Mouse (Mus musculus) C2C12 (cell line): ENCODE measurements at regions not wholly inside any gene's neighbourhood (a gene's known extent, or its start where the extent isn't known, plus 50 kb on each side); places are given as distances from the start of the nearest gene placed in this dataset.

Experiments used
- H3K27me3 ChIP-seq: one replicate; pipeline ENCODE4 v1.6.1; 2011; ENCODE audit not compliant: control insufficient read depth, insufficient read depth, insufficient read length
- H3K36me3 ChIP-seq: one replicate; pipeline ENCODE4 v1.6.1; 2011; ENCODE audit not compliant: control insufficient read depth, insufficient read depth
- H3K4me3 ChIP-seq: one replicate; pipeline ENCODE4 v1.5.1; 2011; ENCODE audit warnings: mild to moderate bottlenecking, control low read depth; ENCODE audit not compliant: poor library complexity, insufficient read depth, severe bottlenecking
- H3K79me2 ChIP-seq: one replicate; pipeline ENCODE4 v1.6.1; 2011; ENCODE audit not compliant: control insufficient read depth, insufficient read depth
- H3K79me3 ChIP-seq: one replicate; pipeline ENCODE4 v1.6.1; 2011; ENCODE audit warnings: low read depth, control low read depth
- H3ac ChIP-seq: one replicate; pipeline ENCODE3; 2011; ENCODE audit warnings: low read depth; ENCODE audit not compliant: control insufficient read depth, insufficient read length
- CEBPB ChIP-seq: IDR thresholded peaks from one replicate; pipeline ENCODE4 v1.6.1; 2011; ENCODE audit warnings: low read depth, mild to moderate bottlenecking, control low read depth, moderate library complexity
- CTCF ChIP-seq: IDR thresholded peaks from one replicate; pipeline ENCODE4 v1.5.1; 2011; ENCODE audit not compliant: control insufficient read depth, insufficient read depth, insufficient read length
- FOSL1 ChIP-seq: IDR thresholded peaks from one replicate; pipeline ENCODE4 v1.8.0; 2011; ENCODE audit warnings: mild to moderate bottlenecking, low read length; ENCODE audit not compliant: poor library complexity, insufficient read depth, severe bottlenecking
- MAX ChIP-seq: IDR thresholded peaks from one replicate; pipeline ENCODE4 v1.6.1; 2011; ENCODE audit warnings: mild to moderate bottlenecking, control low read depth
- MYOD1 ChIP-seq: IDR thresholded peaks from one replicate; pipeline ENCODE4 v1.6.1; 2011; ENCODE audit warnings: low read depth; ENCODE audit not compliant: control insufficient read depth, insufficient read length
- MYOG ChIP-seq: IDR thresholded peaks from one replicate; pipeline ENCODE4 v1.6.1; 2011; ENCODE audit not compliant: control insufficient read depth, insufficient read length; ENCODE audit errors: extremely low read depth
- USF1 ChIP-seq: IDR thresholded peaks from one replicate; pipeline ENCODE4 v1.6.1; 2011; ENCODE audit warnings: low read depth, mild to moderate bottlenecking, control low read depth, moderate library complexity

DNA sequence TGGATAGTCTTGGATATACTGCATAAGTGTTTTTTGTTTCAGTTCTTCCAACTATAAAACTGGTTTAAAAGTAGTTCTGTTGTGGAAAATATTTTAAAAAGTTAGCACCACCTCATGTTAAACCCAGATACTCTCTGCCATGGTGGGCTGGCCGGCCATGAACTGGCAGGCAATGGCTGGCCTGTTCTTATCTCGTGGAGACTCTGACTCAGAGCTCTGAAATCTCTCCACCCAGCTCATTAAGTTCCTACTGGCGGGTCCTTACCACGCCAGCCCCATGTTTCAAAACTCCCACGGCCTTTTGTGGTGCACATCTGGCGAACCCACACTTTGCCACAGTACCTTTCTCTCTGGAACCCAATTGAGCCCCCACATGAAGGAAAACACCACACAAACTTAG lies 183.8 kb upstream of the Slc30a5 start:
- Histone ChIP-seq H3K79me2 (no peaks in the 10 kb centered on the region), H3K4me3 (no peak overlapping the region)
- TF ChIP-seq CTCF (no peak), USF1 (no peak), MYOD1 (no peak), FOSL1 (no peak), MYOG (no peak), MAX (no peak), CEBPB (no peak)

DNA sequence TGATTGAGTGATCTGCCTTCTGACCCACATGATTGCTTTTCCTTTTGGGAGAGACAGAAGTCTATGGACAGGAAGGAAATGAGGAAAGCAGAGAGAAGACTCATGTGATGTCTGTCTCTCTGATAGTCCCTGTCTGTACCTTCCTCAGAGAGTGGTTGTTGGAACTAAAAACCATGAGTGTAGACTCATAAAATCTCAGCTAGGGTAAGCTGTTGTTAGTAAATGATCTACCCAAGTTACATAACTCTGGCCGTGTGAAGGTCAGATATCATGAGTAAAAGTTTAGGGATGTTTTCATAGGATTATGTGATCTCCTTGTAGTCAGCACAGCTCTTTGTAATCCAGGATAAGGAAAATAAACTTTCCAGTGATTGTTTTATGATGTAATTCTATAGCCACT lies 183.0 kb upstream of the Slc30a5 start:
- Histone ChIP-seq H3ac (no peak overlapping the region), H3K79me3 (no peaks in the 10 kb centered on the region), H3K27me3 (no peaks in the 10 kb centered on the region), H3K36me3 (no peaks in the 10 kb centered on the region), H3K4me3 (no peak overlapping the region), H3K79me2 (no peaks in the 10 kb centered on the region)
- TF ChIP-seq FOSL1 (no peak), USF1 (no peak), CEBPB (no peak), CTCF (no peak), MYOG (no peak), MAX (no peak), MYOD1 (no peak)

More for the DNA sequence above, 183.8 kb upstream of the Slc30a5 start:
- no peaks in the 10 kb centered on the region for H3K36me3 ChIP-seq
- H3K79me3 ChIP-seq: no peaks in the 10 kb centered on the region
- no peaks in the 10 kb centered on the region for H3K27me3 ChIP-seq
- H3ac ChIP-seq: no peak overlapping the region

DNA sequence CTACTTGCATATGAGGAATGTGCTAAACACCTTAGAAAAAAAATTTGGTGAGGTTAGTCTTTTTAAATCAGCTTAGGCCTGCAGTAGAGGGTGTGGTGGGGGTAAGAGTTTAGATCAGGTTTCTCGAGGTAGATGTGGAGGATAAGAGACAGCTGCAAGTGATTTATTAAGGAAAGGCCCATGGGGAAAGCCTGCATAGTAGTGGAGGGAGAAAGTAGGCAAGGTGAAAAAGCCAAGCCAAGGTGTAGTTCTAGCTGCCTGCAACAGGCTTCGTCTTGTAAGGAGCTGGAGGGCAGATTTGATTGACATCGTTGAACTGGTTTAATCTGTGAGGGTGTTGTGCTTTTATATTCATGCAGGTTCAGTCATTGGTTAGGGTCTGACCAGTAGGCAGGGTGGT lies 182.2 kb upstream of the Slc30a5 start:
- H3K79me2 ChIP-seq: no peaks in the 10 kb centered on the region
- no peaks in the 10 kb centered on the region for H3K79me3 ChIP-seq
- TF ChIP-seq MAX: no peak
- TF ChIP-seq MYOD1: no peak
- TF ChIP-seq CTCF: no peak
- TF ChIP-seq FOSL1: no peak
- no peak for TF ChIP-seq MYOG
- TF ChIP-seq USF1: no peak
- no peak for TF ChIP-seq CEBPB
- no peak overlapping the region for H3ac ChIP-seq
- no peak overlapping the region for H3K4me3 ChIP-seq
- H3K36me3 ChIP-seq: no peaks in the 10 kb centered on the region
- H3K27me3 ChIP-seq: no peaks in the 10 kb centered on the region

DNA sequence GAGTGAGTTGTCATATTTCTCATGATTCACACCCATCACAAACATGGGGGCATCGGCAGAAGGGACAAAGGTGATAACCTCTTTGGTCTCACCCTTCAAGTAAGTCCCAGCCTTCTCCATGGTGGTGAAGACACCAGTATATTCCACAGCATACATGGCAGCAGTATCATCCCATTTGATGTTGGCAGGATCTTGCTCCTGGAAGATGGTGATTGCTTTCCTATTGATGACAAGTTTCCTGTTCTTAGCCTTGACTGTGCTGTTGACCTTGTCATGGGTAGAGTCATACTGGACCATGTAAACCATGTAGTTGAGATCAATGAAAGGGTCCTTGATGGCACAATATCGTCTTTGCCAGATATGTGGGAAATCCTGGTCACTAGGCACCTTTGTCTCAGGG lies 180.4 kb upstream of the Slc30a5 start:
- no peak overlapping the region for H3K4me3 ChIP-seq
- TF ChIP-seq MAX (no peak), CTCF (no peak)
- no peaks in the 10 kb centered on the region for H3K79me2 ChIP-seq

DNA sequence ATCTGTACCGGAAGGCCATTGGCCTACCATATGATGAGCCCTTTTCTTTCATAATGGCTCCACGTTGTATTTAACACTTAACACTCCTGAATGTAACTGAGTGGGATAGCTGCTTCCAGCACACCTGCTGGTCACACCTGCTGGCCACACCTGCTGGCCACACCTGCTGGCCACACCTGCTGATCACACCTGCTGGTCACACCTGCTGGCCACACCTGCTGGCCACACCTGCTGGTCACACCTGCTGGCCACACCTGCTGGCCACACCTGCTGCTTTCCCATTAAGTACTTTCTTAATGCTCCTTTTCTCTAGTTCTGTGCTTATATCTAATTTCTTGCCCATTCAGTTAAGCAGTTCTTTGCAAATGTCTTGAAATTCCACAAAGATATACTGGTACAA lies 157.4 kb upstream of the Slc30a5 start:
- no peaks in the 10 kb centered on the region for H3K79me3 ChIP-seq
- no peaks in the 10 kb centered on the region for H3K79me2 ChIP-seq
- no peaks in the 10 kb centered on the region for H3K36me3 ChIP-seq
- H3K4me3 ChIP-seq: no peak overlapping the region
- H3ac ChIP-seq: no peak overlapping the region
- TF ChIP-seq CTCF (no peak), MYOD1 (no peak), CEBPB (no peak), USF1 (no peak), MYOG (no peak), FOSL1 (no peak), MAX (no peak)
- H3K27me3 ChIP-seq: no peaks in the 10 kb centered on the region

More for the DNA sequence above, 180.4 kb upstream of the Slc30a5 start:
- Histone ChIP-seq H3K79me3 (no peaks in the 10 kb centered on the region), H3K36me3 (no peaks in the 10 kb centered on the region), H3ac (no peak overlapping the region), H3K27me3 (no peaks in the 10 kb centered on the region)

DNA sequence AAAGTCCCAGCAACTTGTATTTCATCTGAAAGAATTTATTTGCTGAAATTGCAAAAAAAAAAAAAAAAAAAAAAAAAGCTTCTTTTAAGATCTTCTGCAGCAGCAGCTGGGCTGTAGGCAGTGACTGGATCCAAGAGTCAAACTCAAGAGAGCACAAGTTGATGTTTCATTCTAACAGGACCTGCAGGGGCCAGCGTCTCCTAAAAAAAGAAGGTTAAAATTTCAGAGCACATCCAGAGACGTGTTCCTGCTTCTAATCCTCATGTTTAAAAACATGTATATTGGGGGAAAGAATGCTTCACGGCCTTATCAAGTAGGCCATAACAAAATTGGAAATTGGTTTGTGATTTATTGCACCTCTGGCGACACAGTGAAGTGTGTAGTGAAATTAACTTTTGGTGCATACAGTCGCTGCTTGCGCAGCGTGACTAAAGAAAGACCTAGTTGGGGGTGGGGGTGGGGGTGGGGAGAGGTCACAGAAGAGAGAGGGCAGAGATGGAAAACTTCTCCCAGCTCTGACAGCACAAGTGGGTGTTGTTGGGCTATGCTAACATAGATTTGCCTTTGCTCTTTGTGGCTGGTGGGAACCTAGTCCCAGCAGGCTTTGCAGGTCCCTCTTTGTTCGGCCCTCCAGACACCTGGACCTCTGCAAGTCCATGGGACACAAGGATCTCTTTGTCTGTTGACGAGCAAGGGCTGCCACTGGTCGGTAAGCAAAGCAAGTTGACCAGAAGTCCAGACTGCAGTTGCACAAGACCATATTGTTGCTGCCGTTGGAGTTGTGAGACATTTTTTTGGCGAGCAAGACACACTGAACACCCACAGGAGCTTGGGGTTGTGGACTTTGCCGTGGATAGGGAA lies 155.7 kb upstream of the Slc30a5 start:
- no peak overlapping the region for H3K4me3 ChIP-seq
- no peak overlapping the region for H3ac ChIP-seq
- H3K79me2 ChIP-seq: no peaks in the 10 kb centered on the region
- H3K79me3 ChIP-seq: no peaks in the 10 kb centered on the region
- H3K36me3 ChIP-seq: no peaks in the 10 kb centered on the region
- no peaks in the 10 kb centered on the region for H3K27me3 ChIP-seq
- TF ChIP-seq MYOD1: no peak
- TF ChIP-seq FOSL1: no peak
- no peak for TF ChIP-seq CEBPB
